Mouse (Mus musculus): ENCODE measurements around the gene Nln.

Nln gene

GRCm38 (mm10) chr13:104044332-104044731 lies 65.1 kb downstream of the Nln start:
- in situ Hi-C loops (cut with MboI, MseI) = no loop called here

- in situ Hi-C loops (cut with MboI, MseI) = no loop called here
These were observed 66.7 kb downstream of the Nln start for GRCm38 (mm10) chr13:104042738-104043137.

GRCm38 (mm10) chr13:104041481-104041880 lies 67.9 kb downstream of the Nln start:
- in situ Hi-C loops (cut with MboI, MseI) = no loop called here

- in situ Hi-C loops (cut with MboI, MseI) = no loop called here
These were observed 68.5 kb downstream of the Nln start for GRCm38 (mm10) chr13:104040950-104041349.

GRCm38 (mm10) chr13:104039861-104040260 lies 69.6 kb downstream of the Nln start:
- in situ Hi-C loops (cut with MboI, MseI) = no loop called here

GRCm38 (mm10) chr13:104038891-104039290 lies 70.5 kb downstream of the Nln start:
- in situ Hi-C loops (cut with MboI, MseI) = no loop called here

GRCm38 (mm10) chr13:104038358-104038757 lies 71.1 kb downstream of the Nln start:
- in situ Hi-C loops (cut with MboI, MseI) = no loop called here

- in situ Hi-C loops (cut with MboI, MseI) = no loop called here
These were observed 71.7 kb downstream of the Nln start for GRCm38 (mm10) chr13:104037531-104038290.

- in situ Hi-C loops (cut with MboI, MseI) = no loop called here
These were observed 72.7 kb downstream of the Nln start for GRCm38 (mm10) chr13:104036494-104037290.

GRCm38 (mm10) chr13:104035651-104036050 lies 73.8 kb downstream of the Nln start:
- in situ Hi-C loops (cut with MboI, MseI) = no loop called here

GRCm38 (mm10) chr13:104034854-104035253 lies 74.6 kb downstream of the Nln start:
- in situ Hi-C loops (cut with MboI, MseI) = no loop called here

- in situ Hi-C loops (cut with MboI, MseI) = no loop called here
These were observed 76.7 kb downstream of the Nln start for GRCm38 (mm10) chr13:104032620-104033133.

- in situ Hi-C loops (cut with MboI, MseI) = no loop called here
These were observed 77.5 kb downstream of the Nln start for GRCm38 (mm10) chr13:104031821-104032331.

- in situ Hi-C loops (cut with MboI, MseI) = no loop called here
These were observed 78.5 kb downstream of the Nln start for GRCm38 (mm10) chr13:104030956-104031355.

GRCm38 (mm10) chr13:104029511-104029910 lies 79.9 kb downstream of the Nln start:
- in situ Hi-C loops (cut with MboI, MseI) = no loop called here

GRCm38 (mm10) chr13:104029089-104029488 lies 80.3 kb downstream of the Nln start:
- in situ Hi-C loops (cut with MboI, MseI) = no loop called here

- in situ Hi-C loops (cut with MboI, MseI) = no loop called here
These were observed 82.9 kb downstream of the Nln start for GRCm38 (mm10) chr13:104026525-104026924.

GRCm38 (mm10) chr13:104025710-104025995 lies 83.8 kb downstream of the Nln start:
- in situ Hi-C loops (cut with MboI, MseI) = no loop called here

GRCm38 (mm10) chr13:104024856-104025709 lies 84.3 kb downstream of the Nln start:
- in situ Hi-C loops (cut with MboI, MseI) = no loop called here

GRCm38 (mm10) chr13:104024275-104024674 lies 85.1 kb downstream of the Nln start:
- in situ Hi-C loops (cut with MboI, MseI) = no loop called here

GRCm38 (mm10) chr13:104023356-104023911 lies 86.0 kb downstream of the Nln start:
- in situ Hi-C loops (cut with MboI, MseI) = no loop called here
